Mouse (Mus musculus) heart, embryonic 11.5 days (tissue): ENCODE data around the gene Lmod3. TPM values are rescaled to one million over a fixed set of nuclear protein-coding genes. Genes with fewer than 3 reads are reported as not detected.

ENCODE experiments used
- ATAC-seq: fragments of 200-750 bp; cut with Nextera tagmentation; replicated peaks from 2 replicates; pipeline ENCODE4 v1.8.0; 2017; ENCODE audit warnings: moderate library complexity; ENCODE audit not compliant: insufficient number of reproducible peaks, low FRiP score, low TSS enrichment
- H3K27ac ChIP-seq: fragments of 300-500 bp; sonication (generic); 2 replicates; pipeline ENCODE4 v1.5.1; 2014; ENCODE audit warnings: mild to moderate bottlenecking, low read depth, low read length
- H3K27me3 ChIP-seq: fragments of 300-500 bp; sonication (generic); 2 replicates; pipeline ENCODE4 v1.6.1; 2014; ENCODE audit warnings: mild to moderate bottlenecking, low read length, mixed read lengths; ENCODE audit not compliant: control insufficient read depth, insufficient read depth
- H3K36me3 ChIP-seq: fragments of 300-500 bp; sonication (generic); 2 replicates; pipeline ENCODE4 v1.6.1; 2014; ENCODE audit warnings: mild to moderate bottlenecking, low read length, moderate library complexity, mixed read lengths; ENCODE audit not compliant: control insufficient read depth, insufficient read depth
- H3K4me1 ChIP-seq: fragments of 300-500 bp; sonication (generic); 2 replicates; pipeline ENCODE4 v1.6.1; 2014; ENCODE audit warnings: low read length; ENCODE audit not compliant: control insufficient read depth, insufficient read depth
- H3K4me2 ChIP-seq: fragments of 300-500 bp; sonication (generic); 2 replicates; pipeline ENCODE4 v1.6.1; 2014; ENCODE audit warnings: mild to moderate bottlenecking, moderate library complexity
- H3K4me3 ChIP-seq: fragments of 300-500 bp; sonication (generic); 2 replicates; pipeline ENCODE4 v1.5.1; 2014; ENCODE audit warnings: low read depth, low read length
- H3K9ac ChIP-seq: fragments of 300-500 bp; sonication (generic); 2 replicates; pipeline ENCODE4 v1.6.1; 2014; ENCODE audit warnings: mild to moderate bottlenecking, low read depth, low read length, moderate library complexity
- H3K9me3 ChIP-seq: fragments of 300-500 bp; sonication (generic); replicated peaks from 2 replicates; pipeline ENCODE4 v1.6.1; 2016; ENCODE audit warnings: low read length; ENCODE audit not compliant: control insufficient read depth
- WGBS: fragments of 180-500 bp; shearing (Covaris S2); extraction: QIAGEN DNeasy Blood & Tissue Kit; methylation state at CpG from one replicate; pipeline ENCODE4 v1.1.7; 2014; ENCODE audit not compliant: insufficient replicate concordance; 5-methylcytosine and 5-hydroxymethylcytosine counted together
- polyA plus RNA-seq: library from polyadenylated mRNA; unstranded; fragments of >200 nt; fragmentation: Nextera tagmentation; extraction: Ambion mirVana; gene quantifications from 2 replicates; pipeline ENCODE4 v1.2.1, GENCODE M21; 2014

Gene Lmod3
- polyA plus RNA-seq, 1 experiment from 2014 or later: 19.3 TPM

DNA sequence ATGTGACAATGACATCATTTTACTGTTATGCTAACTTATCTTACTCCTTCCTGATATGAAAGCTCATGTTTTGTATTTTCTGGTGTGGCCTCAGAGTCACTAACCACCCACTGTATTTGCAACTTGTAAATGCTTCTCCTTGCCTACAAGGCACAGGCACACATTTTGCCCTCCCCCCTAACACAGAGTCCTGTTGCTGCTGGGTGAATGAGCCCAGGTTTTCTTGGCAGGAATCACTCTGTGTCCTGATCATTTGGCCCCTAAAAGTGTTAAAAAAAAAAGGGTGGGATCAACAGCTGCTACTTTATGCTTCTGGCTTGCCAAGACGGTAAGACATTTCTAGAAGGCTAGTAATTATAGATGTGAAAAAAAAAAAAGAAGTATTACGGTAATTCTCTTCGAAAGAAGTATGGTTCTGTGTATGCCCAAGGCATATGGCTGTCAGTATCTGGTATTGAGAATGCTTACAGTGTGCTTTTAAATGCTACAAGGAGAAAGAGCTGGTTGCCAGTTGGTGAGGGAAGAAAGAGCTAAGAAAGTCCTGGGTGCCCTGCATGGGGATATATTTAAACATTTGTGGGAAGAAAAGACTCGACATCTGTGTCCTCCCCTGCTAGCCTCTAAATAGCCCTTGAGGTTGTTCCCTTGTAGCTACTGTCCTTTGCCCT is 36.3 kb downstream of the Lmod3 start:
- Histone ChIP-seq H3K4me2 (no peak overlapping the region), H3K9me3 (no peaks in the 10 kb centered on the region), H3K4me3 (no peak overlapping the region), H3K27me3 (no peaks in the 10 kb centered on the region), H3K4me1 (peaks cover 20% of the 10 kb centered on the region), H3K27ac (no peak overlapping the region), H3K9ac (no peak overlapping the region), H3K36me3 (peaks cover 4% of the 10 kb centered on the region; the same call in 1 of the 2 replicates)
- 78% methylated on average over 4 of the region's 4 CpGs for WGBS
- ATAC-seq: no peak

DNA sequence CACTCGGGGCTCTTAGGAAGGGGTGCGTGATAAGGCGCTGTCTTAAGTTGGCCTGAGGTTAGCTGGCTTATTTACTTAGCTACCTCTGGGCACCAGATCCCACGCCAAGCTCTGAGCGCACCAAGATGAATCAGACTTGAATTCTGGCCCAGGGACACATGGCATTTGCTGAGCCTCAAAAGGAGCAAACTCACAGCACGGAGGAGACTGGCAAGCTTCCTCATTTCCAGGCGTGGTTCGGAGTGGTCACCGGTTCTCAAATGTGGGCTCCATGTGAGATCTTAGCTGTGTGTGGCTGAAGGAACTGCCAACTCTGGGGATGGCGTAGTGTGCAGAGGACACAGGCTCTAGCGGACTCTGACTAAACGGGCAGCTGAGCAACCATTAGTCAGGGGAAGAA is 40.6 kb downstream of the Lmod3 start:
- peak overlapping the region; percentile 83 for H3K4me3 ChIP-seq
- peaks cover 18% of the 10 kb centered on the region for H3K4me1 ChIP-seq
- no peak for ATAC-seq
- H3K27ac ChIP-seq: no peak overlapping the region
- 69% methylated on average over 12 of the region's 12 CpGs for WGBS
- no peaks in the 10 kb centered on the region for H3K9me3 ChIP-seq
- H3K36me3 ChIP-seq: peaks cover 4% of the 10 kb centered on the region; the same call in 1 of the 2 replicates
- peak overlapping the region; percentile 2; the same call in 1 of the 2 replicates for H3K9ac ChIP-seq
- no peaks in the 10 kb centered on the region for H3K27me3 ChIP-seq
- H3K4me2 ChIP-seq: peak overlapping the region; percentile 79

DNA sequence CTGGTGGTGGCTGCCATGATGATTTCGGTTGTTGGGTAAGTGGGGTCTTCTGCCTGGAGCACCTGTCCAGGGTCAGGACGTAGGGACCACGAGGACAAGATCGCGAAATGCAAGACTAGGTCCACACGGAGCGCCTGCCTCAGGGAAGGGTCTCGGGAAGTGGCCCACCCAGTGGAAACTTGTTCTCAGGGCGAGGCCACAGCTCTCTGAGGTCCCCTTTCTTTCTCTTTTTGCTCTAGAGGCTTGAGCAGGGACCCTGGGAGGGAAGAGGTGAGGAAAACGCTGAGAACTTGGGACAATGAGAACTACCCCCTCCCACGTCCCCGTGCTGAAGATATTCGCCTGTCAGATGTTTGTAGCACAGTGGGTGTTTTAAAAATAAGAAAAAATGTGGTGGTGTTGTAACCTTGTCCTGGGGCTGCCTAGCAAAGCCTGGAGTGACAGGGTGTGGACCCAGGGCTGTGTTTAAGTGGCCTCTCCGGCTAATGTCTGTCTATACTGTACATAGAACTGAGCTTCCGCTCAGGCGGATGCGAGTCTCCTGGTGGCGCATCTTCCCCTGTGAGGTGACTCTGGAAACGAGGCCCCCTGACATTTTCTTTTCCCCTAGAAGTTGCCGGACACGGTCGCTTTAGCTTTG is 41.5 kb downstream of the Lmod3 start:
- H3K36me3 ChIP-seq: peaks cover 4% of the 10 kb centered on the region; the same call in 1 of the 2 replicates
- H3K4me3 ChIP-seq: peak overlapping the region; percentile 83
- H3K27me3 ChIP-seq: no peaks in the 10 kb centered on the region
- H3K4me1 ChIP-seq: peaks cover 14% of the 10 kb centered on the region
- ATAC-seq: peak; percentile 64; the same call in 1 of the 2 replicates
- H3K9ac ChIP-seq: peak overlapping the region; percentile 85
- peak overlapping the region; percentile 79 for H3K4me2 ChIP-seq
- peak overlapping the region; percentile 63 for H3K27ac ChIP-seq
- H3K9me3 ChIP-seq: no peaks in the 10 kb centered on the region
- 2% methylated on average over 22 of the region's 22 CpGs for WGBS

DNA sequence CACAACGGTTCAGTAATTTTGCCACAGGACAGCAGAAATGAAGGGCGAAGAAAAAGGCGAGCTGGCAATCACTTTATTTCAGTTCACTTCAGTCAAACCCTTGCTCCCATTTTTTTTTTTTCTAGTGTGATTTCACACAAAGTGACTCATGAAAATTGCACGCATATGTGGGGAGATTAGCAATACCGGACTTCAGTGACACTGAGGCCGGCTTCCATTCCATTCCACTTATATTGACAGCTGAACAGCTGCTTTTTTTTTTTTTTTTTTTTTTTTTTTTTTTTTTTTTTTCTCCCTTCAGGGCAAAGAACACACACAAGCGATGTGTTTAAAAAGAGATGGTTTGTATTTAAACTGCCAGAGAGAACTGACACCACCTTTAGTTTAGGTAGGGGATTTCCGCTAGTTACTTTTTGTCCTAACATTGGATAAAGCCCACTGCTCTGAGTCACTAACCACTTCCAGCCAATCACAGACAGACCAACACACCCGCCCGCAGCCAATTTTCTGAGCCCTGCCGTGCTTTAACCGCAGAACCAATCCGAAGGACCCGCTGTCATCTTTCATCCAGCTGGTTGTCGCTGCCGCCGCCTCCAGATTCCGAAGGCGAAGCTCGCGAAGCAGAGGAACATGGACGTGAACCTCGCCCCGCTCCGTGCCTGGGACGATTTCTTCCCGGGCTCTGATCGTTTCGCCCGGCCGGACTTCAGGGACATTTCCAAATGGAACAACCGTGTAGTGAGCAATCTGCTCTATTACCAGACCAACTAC is 42.2 kb downstream of the Lmod3 start, which contains the start of gene Arl6ip5:
Gene Arl6ip5 (plus strand): TSS at position 499 of the 771 bp plus-strand sequence.
- ATAC-seq: peak; percentile 65
- Histone ChIP-seq H3K4me1 (peaks cover 14% of the 10 kb centered on the region), H3K4me2 (peak within 1 kb of the TSS; percentile 79), H3K4me3 (peak within 1 kb of the TSS; percentile 83), H3K9me3 (no peaks in the 10 kb centered on the region), H3K9ac (peak within 1 kb of the TSS; percentile 85), H3K27me3 (no peaks in the 10 kb centered on the region), H3K36me3 (peaks cover 4% of the 10 kb centered on the region; the same call in 1 of the 2 replicates), H3K27ac (peak within 1 kb of the TSS; percentile 63)
- WGBS: 8% methylated on average over 32 of the region's 32 CpGs

DNA sequence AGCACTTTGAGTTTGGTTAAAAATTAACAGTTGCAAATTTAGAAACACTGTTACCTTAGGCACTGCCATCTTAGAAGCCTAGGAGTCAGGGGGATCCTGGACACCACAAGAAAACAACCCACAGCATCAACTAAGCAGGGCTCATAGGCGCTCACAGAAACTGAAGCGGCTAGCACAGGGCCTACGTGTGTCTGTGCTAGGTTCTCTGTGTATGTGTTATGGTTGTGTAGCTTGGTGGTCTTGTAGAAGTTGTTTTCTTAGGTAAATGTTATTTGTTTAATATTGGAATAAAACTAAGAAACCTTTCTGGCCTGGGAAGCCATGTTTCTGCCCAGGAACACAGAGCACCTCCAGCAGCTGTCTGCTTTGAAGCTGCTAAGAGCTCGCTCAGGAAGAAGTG is 42.8 kb downstream of the Lmod3 start:
- no peak overlapping the region for H3K4me2 ChIP-seq
- H3K9me3 ChIP-seq: no peaks in the 10 kb centered on the region
- H3K4me1 ChIP-seq: peaks cover 14% of the 10 kb centered on the region
- WGBS: 89% methylated on average over 4 of the region's 4 CpGs
- no peaks in the 10 kb centered on the region for H3K27me3 ChIP-seq
- no peak overlapping the region for H3K27ac ChIP-seq
- H3K4me3 ChIP-seq: no peak overlapping the region
- ATAC-seq: no peak
- no peaks in the 10 kb centered on the region for H3K36me3 ChIP-seq
- no peak overlapping the region for H3K9ac ChIP-seq

DNA sequence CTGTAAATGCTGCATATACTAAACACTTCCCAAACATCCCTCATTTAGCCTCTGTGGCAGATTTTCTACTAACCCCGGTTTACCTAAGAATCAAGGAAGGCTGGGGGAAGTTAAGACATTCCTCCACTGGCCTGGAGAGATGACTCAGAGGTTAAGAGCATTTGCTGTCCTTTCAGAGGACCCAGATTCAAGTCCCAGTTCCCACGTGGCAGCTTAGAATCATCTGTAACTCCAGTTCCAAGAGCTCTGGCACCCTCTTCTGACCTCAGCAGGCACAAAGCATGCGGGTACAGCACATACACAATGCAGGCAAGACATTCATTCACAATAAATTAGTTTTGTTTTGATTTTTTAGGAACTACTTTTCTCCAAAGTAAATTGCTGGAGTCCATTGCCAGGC is 43.4 kb downstream of the Lmod3 start:
- no peak for ATAC-seq
- Histone ChIP-seq H3K4me3 (no peak overlapping the region), H3K9me3 (no peaks in the 10 kb centered on the region), H3K27ac (no peak overlapping the region), H3K4me1 (peaks cover 18% of the 10 kb centered on the region), H3K9ac (no peak overlapping the region), H3K27me3 (no peaks in the 10 kb centered on the region), H3K36me3 (no peaks in the 10 kb centered on the region), H3K4me2 (no peak overlapping the region)
- whole genome bisulfite sequencing: 48% methylated on average over 3 of the region's 3 CpGs

DNA sequence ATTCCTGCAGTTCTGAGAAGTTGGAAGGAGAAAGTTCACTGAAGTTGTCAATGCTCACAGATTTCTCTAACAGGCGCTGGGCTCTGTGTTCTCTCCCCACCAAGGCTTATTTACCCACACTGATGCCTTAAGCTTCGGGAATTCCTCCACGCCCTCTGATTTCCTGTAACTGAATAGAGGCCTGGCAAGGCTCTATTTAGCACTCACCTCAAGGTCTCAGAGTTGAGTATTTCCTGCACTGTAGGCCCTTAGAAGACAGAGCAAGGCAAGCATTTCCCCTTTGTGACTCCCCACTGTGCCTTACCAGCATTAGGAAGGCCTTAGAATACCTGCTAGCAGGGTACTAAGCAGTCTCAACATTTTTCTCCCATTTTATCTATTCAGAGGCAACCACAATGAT is 44.2 kb downstream of the Lmod3 start:
- no peak for ATAC-seq
- H3K9ac ChIP-seq: no peak overlapping the region
- H3K27ac ChIP-seq: no peak overlapping the region; the same call in none of the 2 replicates
- H3K27me3 ChIP-seq: no peaks in the 10 kb centered on the region
- 42% methylated on average over 3 of the region's 3 CpGs for WGBS
- peaks cover 20% of the 10 kb centered on the region for H3K4me1 ChIP-seq
- no peaks in the 10 kb centered on the region for H3K9me3 ChIP-seq
- no peak overlapping the region for H3K4me2 ChIP-seq
- no peak overlapping the region for H3K4me3 ChIP-seq
- H3K36me3 ChIP-seq: no peaks in the 10 kb centered on the region

DNA sequence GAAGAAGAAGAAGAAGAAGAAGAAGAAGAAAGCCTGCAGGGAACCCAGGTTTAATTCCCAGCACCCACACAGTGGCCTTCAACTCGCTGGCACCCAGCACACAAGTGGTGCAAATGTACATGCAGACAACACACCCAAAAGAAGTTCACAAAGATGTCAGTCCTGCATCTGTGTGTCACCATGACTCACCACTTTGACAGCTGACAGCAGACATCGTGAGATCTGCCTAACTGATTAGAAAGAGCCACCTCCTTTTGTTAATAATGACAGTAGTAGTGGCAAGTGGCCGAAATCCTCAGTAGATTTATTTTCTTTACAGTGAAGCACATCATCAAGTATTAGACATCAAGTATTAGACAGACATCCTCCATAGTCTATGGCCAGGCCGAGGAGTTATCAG is 45.5 kb downstream of the Lmod3 start:
- ATAC-seq: no peak
- WGBS: 71% methylated on average over 4 of the region's 4 CpGs
- no peak overlapping the region for H3K4me3 ChIP-seq

More for the DNA sequence above, 45.5 kb downstream of the Lmod3 start:
- Histone ChIP-seq H3K4me1 (peaks cover 13% of the 10 kb centered on the region), H3K9ac (no peak overlapping the region), H3K27me3 (no peaks in the 10 kb centered on the region), H3K27ac (no peak overlapping the region), H3K4me2 (no peak overlapping the region), H3K36me3 (no peaks in the 10 kb centered on the region), H3K9me3 (no peaks in the 10 kb centered on the region)
